8 mouse cellular contexts compared by ENCODE assay signal in the genomic region with DNA sequence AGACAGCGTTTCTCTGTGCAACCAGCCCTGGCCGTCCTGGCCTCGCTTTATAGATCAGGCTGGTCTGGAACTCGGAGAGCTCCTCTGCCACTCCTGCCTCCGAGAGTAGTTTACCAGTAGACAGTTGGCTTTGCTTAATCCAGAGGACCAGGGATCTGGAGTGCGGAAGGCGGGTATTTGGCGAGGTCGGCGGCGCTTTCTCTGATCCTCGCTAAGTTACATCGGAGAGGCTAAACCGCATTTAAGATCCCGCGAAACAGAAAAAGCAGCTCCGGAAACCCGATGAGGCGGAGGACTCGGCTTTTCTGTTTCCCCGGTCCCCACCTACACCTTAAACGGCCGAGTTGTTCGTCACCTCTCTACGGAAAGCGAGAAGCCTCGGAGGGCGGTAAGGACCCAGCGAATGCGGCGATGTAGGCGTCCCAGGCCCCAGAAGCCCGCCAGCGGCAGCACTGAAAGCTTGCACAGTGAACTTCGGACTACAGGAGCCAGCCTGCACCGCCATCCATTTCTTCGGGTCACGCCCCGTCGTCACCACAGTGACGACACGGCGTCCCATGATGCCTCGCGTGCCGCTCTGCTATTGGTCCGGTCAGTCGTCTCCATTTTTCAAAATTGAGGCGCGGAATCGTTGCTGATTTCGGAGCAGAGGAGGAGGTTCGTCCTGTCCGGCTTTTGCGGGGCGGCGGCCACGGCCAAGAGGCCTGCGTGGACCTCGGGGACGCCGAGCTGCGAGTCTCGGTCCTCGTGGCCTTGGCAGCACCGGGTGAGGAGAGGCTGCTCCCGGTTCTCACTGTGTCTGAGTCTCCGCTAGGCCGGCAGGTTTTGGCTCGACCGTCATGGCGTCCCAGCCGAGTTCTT. TPM values are rescaled to one million over a fixed set of nuclear protein-coding genes. Genes with fewer than 3 reads are reported as not detected.
DNase-seq lines count a peak whose midpoint lies in the region; ATAC-seq and TF ChIP-seq lines count a peak whose summit lies in the region.

Gene Kif11, plus strand, starts transcription at position 649 of the 861 bp plus-strand sequence.

- H3K27ac ChIP-seq in gastrocnemius, adult 2 months, result peak within 1 kb of the TSS; percentile 95
- H3K27ac ChIP-seq in hindbrain, postnatal 0 days, result peak within 1 kb of the TSS; percentile 92
- H3K27ac ChIP-seq in left cerebral cortex, adult 2 months, result peak within 1 kb of the TSS; percentile 94

- no peaks in the 10 kb centered on the region for H3K36me3 ChIP-seq in hindbrain, postnatal 0 days (ENCODE audit: insufficient read depth, low read length)

- under 1% methylated on average over 73 of the region's 73 CpGs for WGBS in hindbrain, postnatal 0 days

- peak within 1 kb of the TSS; percentile 81 for H3K4me2 ChIP-seq in hindbrain, postnatal 0 days (ENCODE audit: low read depth, low read length)

- peak; percentile 91 for ATAC-seq in common myeloid progenitor, adult 5-6 weeks (replicated peaks; ENCODE audit: low read depth, poor library complexity, severe bottlenecking)
- ATAC-seq in hindbrain, postnatal 0 days, result peak; percentile 100
- peak; percentile 96 for ATAC-seq in megakaryocyte, adult 5-6 weeks (ENCODE audit: poor library complexity, severe bottlenecking)

- no peaks in the 10 kb centered on the region for H3K9me3 ChIP-seq in hindbrain, postnatal 0 days (ENCODE audit: low read length)

- peak within 1 kb of the TSS; percentile 91 for H3K4me3 ChIP-seq in gastrocnemius, adult 2 months
- H3K4me3 ChIP-seq in hindbrain, postnatal 0 days (ENCODE audit: low read length), result peak within 1 kb of the TSS; percentile 90
- peak within 1 kb of the TSS; percentile 75 for H3K4me3 ChIP-seq in left cerebral cortex, adult 2 months

- DNase-seq in ZHBTc4 (ENCODE audit: low read depth, low spot score), result peak; percentile 97
- DNase-seq in gastrocnemius, adult 2 months, result peak; percentile 96
- DNase-seq in hindbrain, postnatal 0 days (ENCODE audit: low spot score), result peak; percentile 99
- peak; percentile 96 for DNase-seq in left cerebral cortex, adult 2 months (ENCODE audit: extremely low spot score in 1 of 2, low spot score in 2 of 2)
- DNase-seq in right cerebral cortex, adult 2 months (ENCODE audit: low spot score in 2 of 2), result peak; percentile 96 to 98
- peak; percentile 98 for DNase-seq in urinary bladder, postnatal 14 days (ENCODE audit: low spot score)

- no peak; the same call in 1 of the 2 replicates for TF ChIP-seq CTCF in gastrocnemius, adult 2 months (IDR thresholded peaks at IDR 0.05)
- TF ChIP-seq CTCF in hindbrain, postnatal 0 days (IDR thresholded peaks at IDR 0.05; ENCODE audit: low read depth), result peak; percentile 41; the same call in 1 of the 2 replicates
- no peak; the same call in 1 of the 2 replicates for TF ChIP-seq CTCF in left cerebral cortex, adult 2 months (IDR thresholded peaks at IDR 0.05)

- H3K27me3 ChIP-seq in hindbrain, postnatal 0 days (ENCODE audit: insufficient read depth, low read length), result no peaks in the 10 kb centered on the region

- intact Hi-C loops in gastrocnemius, adult 2 months (cut with DNase I), result loop anchor here (5.0 kb wide), 1 partner anchor 109 kb away; no protein-coding TSS in a partner anchor
- intact Hi-C loops in left cerebral cortex, adult 2 months (cut with DNase I), result no loop called here

- H3K4me1 ChIP-seq in hindbrain, postnatal 0 days (ENCODE audit: insufficient read depth, low read length), result peaks cover 4% of the 10 kb centered on the region

- peak within 1 kb of the TSS; percentile 76 for H3K9ac ChIP-seq in hindbrain, postnatal 0 days (replicated peaks; ENCODE audit: low read length)

RNA-seq across cellular contexts. Expression of gene Kif11, which starts in this region (rescaled TPM):
- 184 and 195 TPM in 2 replicates for total RNA-seq in common myeloid progenitor, adult 5-6 weeks (2017)
- under 1 TPM; 0.15 to 0.20 TPM for total RNA-seq in gastrocnemius, adult 2 months (2021)
- 12.1 and 14.2 TPM in 2 replicates for total RNA-seq in hindbrain, postnatal 0 days (2014; rRNA removed)
- 10.1 and 10.9 TPM in 2 replicates for polyA plus RNA-seq in hindbrain, postnatal 0 days (2015; fragmentation: Nextera tagmentation; extraction: Ambion mirVana)
- total RNA-seq in left cerebral cortex, adult 2 months (2021), result under 1 TPM; 0.63 to 0.79 TPM
- total RNA-seq in megakaryocyte, adult 5-6 weeks (2015), result 128 and 136 TPM in 2 replicates
- 223 and 233 TPM in 2 replicates for total RNA-seq in megakaryocyte, adult 5-6 weeks (2017)

Comparison
In these comparisons a context has a peak if more than half of its experiments do, and no peak if none do; other contexts are left out.
1. Peak in every context shown above with its lines: DNase-seq, ATAC-seq, H3K4me3 ChIP-seq and H3K27ac ChIP-seq.
2. Peak in DNase-seq, H3K4me3 ChIP-seq and H3K27ac ChIP-seq in gastrocnemius, adult 2 months; RNA of the gene not detected or under 1 TPM.
3. Peak in DNase-seq, H3K4me3 ChIP-seq and H3K27ac ChIP-seq in left cerebral cortex, adult 2 months; RNA of the gene not detected or under 1 TPM.